Mouse (Mus musculus): ENCODE data around the gene B3galt6. TPM values are rescaled to one million over a fixed set of nuclear protein-coding genes. Genes with fewer than 3 reads are reported as not detected.

The B3galt6 gene
- polyA plus RNA-seq, 1 experiment from 2014 or later = 14.7 TPM

DNA sequence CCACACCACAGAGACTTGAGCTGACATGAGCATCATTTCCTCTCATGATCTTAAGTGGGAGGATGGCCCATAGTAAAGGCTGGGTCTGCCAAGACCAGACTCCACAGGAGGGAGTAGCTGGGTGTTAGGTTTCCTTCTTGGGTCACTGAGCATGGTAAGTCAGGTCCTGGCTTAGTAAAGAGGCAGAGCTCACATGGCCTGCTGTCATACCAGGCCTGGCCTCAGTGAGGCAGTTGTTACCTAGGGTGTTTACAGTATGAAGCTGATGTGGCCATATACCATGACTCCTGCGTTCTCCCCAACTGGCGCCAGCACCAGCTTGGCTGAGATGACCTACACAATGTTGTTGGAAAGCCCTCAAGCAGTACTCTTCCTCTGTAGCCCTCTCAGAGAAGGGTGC, 19.2 kb downstream of the B3galt6 start:
- Histone ChIP-seq H3K9me3 (ENCODE audit: control insufficient read depth, low read length) (no peaks in the 10 kb centered on the region), H3K4me2 (ENCODE audit: low read depth, low read length) (no peak overlapping the region), H3K4me1 (ENCODE audit: control insufficient read depth, insufficient read depth, low read length) (no peaks in the 10 kb centered on the region), H3K36me3 (ENCODE audit: control insufficient read depth, insufficient read depth, low read length) (no peaks in the 10 kb centered on the region), H3K4me3 (ENCODE audit: low read depth, low read length) (no peak overlapping the region), H3K9ac (ENCODE audit: low read depth, low read length) (no peak overlapping the region; the same call in 1 of the 2 replicates), H3K27me3 (replicated peaks; ENCODE audit: control insufficient read depth, insufficient read depth, low read length) (no peaks in the 10 kb centered on the region), H3K27ac (replicated peaks; ENCODE audit: low read depth, low read length) (no peak overlapping the region)
- WGBS = 82% methylated on average over 2 of the region's 2 CpGs
- no peak for ATAC-seq (ENCODE audit: low read depth)
- no peak for DNase-seq (ENCODE audit: low spot score)

DNA sequence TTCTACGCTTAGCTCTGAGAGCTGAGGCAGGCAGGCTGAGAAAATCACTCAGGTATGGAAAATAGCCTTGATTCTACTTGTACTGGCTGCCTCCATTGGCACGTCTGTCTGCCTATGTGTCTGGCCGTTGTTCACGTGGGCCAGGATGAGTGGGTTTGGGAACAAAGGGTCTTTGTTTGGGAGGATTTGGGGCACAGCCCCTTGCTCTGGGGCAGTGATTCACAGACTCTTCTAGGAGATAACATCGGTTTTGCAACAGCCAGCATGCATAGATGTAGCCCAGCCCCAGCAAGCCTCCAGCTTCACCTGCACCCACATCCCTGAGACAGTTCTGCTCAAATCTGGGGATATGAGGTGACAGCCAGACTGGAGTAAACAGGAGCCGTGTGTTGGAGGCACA, 19.8 kb downstream of the B3galt6 start:
- Histone ChIP-seq H3K27me3 (replicated peaks; ENCODE audit: control insufficient read depth, insufficient read depth, low read length) (no peaks in the 10 kb centered on the region), H3K27ac (replicated peaks; ENCODE audit: low read depth, low read length) (no peak overlapping the region), H3K4me3 (ENCODE audit: low read depth, low read length) (no peak overlapping the region), H3K9me3 (ENCODE audit: control insufficient read depth, low read length) (no peaks in the 10 kb centered on the region), H3K9ac (ENCODE audit: low read depth, low read length) (no peak overlapping the region), H3K4me2 (ENCODE audit: low read depth, low read length) (no peak overlapping the region), H3K36me3 (ENCODE audit: control insufficient read depth, insufficient read depth, low read length) (no peaks in the 10 kb centered on the region), H3K4me1 (ENCODE audit: control insufficient read depth, insufficient read depth, low read length) (no peaks in the 10 kb centered on the region)
- no peak for ATAC-seq (ENCODE audit: low read depth)
- DNase-seq (ENCODE audit: low spot score) = no peak
- 54% methylated on average over 6 of the region's 6 CpGs for WGBS

DNA sequence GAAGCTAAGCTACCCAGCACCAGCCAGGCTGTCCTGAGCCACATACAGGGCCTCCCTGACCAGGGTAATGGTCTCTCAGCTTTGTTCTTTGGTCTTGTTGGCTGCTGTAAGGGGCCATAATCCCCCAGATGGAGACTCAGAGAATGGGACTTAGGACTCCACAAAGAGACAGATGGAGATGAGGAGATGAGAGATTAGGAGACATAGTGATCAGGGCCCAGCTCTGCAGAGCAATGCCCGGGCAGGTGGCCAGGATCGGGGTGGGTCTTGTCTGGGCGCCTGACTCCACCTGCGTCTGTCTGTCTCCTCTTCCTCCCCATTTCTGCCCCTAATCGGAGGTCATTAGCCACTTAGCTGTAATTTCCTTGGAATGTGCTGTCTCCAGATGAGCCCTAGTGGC, 22.2 kb downstream of the B3galt6 start:
- DNase-seq (ENCODE audit: low spot score) (no peak), ATAC-seq (ENCODE audit: low read depth) (no peak)
- Histone ChIP-seq H3K4me1 (ENCODE audit: control insufficient read depth, insufficient read depth, low read length) (no peaks in the 10 kb centered on the region), H3K9me3 (ENCODE audit: control insufficient read depth, low read length) (no peaks in the 10 kb centered on the region), H3K4me3 (ENCODE audit: low read depth, low read length) (no peak overlapping the region), H3K27ac (replicated peaks; ENCODE audit: low read depth, low read length) (no peak overlapping the region), H3K27me3 (replicated peaks; ENCODE audit: control insufficient read depth, insufficient read depth, low read length) (no peaks in the 10 kb centered on the region), H3K4me2 (ENCODE audit: low read depth, low read length) (no peak overlapping the region), H3K36me3 (ENCODE audit: control insufficient read depth, insufficient read depth, low read length) (peaks cover 13% of the 10 kb centered on the region), H3K9ac (ENCODE audit: low read depth, low read length) (no peak overlapping the region)
- 70% methylated on average over 5 of the region's 5 CpGs for WGBS

DNA sequence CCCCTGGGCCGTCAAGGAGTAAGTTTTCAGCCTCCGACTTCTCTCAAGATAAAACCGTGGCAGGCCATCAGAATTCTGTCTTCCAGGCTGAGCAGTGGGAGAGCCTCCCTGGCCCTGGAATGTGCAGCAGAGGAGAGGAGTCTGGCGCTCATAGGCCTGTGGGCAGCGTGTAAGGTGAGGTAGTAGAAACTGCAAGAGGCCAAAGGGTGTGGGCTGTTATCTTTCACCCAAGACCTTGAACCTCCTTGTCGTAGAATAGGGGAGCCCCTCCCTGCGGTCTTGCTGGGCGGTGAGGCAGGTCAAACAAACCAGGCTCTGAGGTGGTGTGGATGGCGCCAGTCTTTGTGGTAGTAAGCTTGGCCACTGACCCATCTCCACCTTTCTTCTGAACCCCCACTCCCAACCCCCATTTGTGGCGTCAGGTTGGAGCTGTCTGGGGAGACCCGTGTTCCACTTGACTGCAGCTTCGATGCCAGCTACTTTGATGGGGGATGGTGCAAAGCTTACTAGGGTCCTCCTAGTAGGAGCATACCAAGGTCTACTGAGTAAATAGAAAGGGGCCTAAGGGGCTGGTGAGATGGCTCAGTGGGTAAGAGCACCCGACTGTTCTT, 23.3 kb downstream of the B3galt6 start:
- Histone ChIP-seq H3K4me3 (ENCODE audit: low read depth, low read length) (no peak overlapping the region), H3K27ac (replicated peaks; ENCODE audit: low read depth, low read length) (no peak overlapping the region), H3K36me3 (ENCODE audit: control insufficient read depth, insufficient read depth, low read length) (peaks cover 24% of the 10 kb centered on the region), H3K4me1 (ENCODE audit: control insufficient read depth, insufficient read depth, low read length) (no peaks in the 10 kb centered on the region), H3K9me3 (ENCODE audit: control insufficient read depth, low read length) (no peaks in the 10 kb centered on the region), H3K4me2 (ENCODE audit: low read depth, low read length) (no peak overlapping the region), H3K9ac (ENCODE audit: low read depth, low read length) (no peak overlapping the region), H3K27me3 (replicated peaks; ENCODE audit: control insufficient read depth, insufficient read depth, low read length) (no peaks in the 10 kb centered on the region)
- WGBS = 88% methylated on average over 13 of the region's 13 CpGs
- ATAC-seq (ENCODE audit: low read depth) (no peak), DNase-seq (ENCODE audit: low spot score) (no peak)

DNA sequence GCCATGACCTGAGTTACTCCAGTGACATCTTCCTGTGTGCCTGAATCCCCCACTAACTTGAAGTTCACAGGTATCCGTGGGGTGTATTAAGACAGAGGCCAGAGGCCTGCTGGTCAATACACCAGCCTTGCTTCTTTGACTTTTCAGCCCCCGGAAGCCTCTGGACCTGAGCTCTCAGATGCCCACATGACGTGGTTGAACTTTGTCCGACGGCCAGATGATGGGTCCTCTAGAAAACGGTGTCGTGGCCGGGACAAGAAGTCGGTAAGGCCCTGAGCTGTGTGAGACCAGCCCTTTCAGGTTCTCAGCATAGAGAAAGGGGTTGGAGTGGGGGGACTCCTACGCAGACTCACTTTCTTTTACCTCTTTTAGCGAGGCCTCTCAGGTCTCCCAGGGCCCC, 28.1 kb downstream of the B3galt6 start:
- 91% methylated on average over 11 of the region's 11 CpGs for WGBS
- H3K4me2 ChIP-seq (ENCODE audit: low read depth, low read length) = no peak overlapping the region
- H3K9ac ChIP-seq (ENCODE audit: low read depth, low read length) = no peak overlapping the region
- H3K36me3 ChIP-seq (ENCODE audit: control insufficient read depth, insufficient read depth, low read length) = peaks cover 29% of the 10 kb centered on the region
- no peaks in the 10 kb centered on the region for H3K9me3 ChIP-seq (ENCODE audit: control insufficient read depth, low read length)
- DNase-seq (ENCODE audit: low spot score) = no peak
- H3K27me3 ChIP-seq (replicated peaks; ENCODE audit: control insufficient read depth, insufficient read depth, low read length) = no peaks in the 10 kb centered on the region
- H3K4me3 ChIP-seq (ENCODE audit: low read depth, low read length) = no peak overlapping the region
- H3K4me1 ChIP-seq (ENCODE audit: control insufficient read depth, insufficient read depth, low read length) = peaks cover 11% of the 10 kb centered on the region
- no peak for ATAC-seq (ENCODE audit: low read depth)
- no peak overlapping the region for H3K27ac ChIP-seq (replicated peaks; ENCODE audit: low read depth, low read length)

DNA sequence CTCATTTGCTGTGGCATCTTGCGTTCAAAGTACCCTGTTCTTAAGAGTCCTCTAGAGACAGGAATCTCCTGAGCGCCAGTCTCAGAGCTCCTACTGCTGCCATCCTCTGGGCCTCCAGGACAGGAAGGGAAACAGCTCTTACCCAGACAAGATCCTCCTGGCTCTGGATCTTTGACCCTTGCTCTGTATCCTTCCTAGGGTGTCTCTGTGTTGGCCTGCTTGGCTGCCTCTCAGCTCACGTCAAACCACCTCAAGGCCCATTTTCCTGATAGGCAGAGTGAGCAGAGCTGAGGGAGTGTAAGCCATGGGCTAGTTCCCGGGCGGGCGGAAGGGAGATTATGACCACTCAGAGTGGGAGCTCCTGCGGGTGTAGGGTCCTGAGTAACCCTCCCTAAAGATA, 29.3 kb downstream of the B3galt6 start:
- ATAC-seq (ENCODE audit: low read depth) (no peak; the same call in 1 of the 2 replicates), DNase-seq (ENCODE audit: low spot score) (no peak)
- Histone ChIP-seq H3K27ac (replicated peaks; ENCODE audit: low read depth, low read length) (no peak overlapping the region), H3K4me2 (ENCODE audit: low read depth, low read length) (peak overlapping the region; percentile 93), H3K27me3 (replicated peaks; ENCODE audit: control insufficient read depth, insufficient read depth, low read length) (no peaks in the 10 kb centered on the region), H3K9me3 (ENCODE audit: control insufficient read depth, low read length) (no peaks in the 10 kb centered on the region), H3K9ac (ENCODE audit: low read depth, low read length) (peak overlapping the region; percentile 79), H3K4me3 (ENCODE audit: low read depth, low read length) (peak overlapping the region; percentile 64), H3K36me3 (ENCODE audit: control insufficient read depth, insufficient read depth, low read length) (peaks cover 40% of the 10 kb centered on the region), H3K4me1 (ENCODE audit: control insufficient read depth, insufficient read depth, low read length) (peaks cover 11% of the 10 kb centered on the region)
- WGBS = 49% methylated on average over 7 of the region's 7 CpGs

DNA sequence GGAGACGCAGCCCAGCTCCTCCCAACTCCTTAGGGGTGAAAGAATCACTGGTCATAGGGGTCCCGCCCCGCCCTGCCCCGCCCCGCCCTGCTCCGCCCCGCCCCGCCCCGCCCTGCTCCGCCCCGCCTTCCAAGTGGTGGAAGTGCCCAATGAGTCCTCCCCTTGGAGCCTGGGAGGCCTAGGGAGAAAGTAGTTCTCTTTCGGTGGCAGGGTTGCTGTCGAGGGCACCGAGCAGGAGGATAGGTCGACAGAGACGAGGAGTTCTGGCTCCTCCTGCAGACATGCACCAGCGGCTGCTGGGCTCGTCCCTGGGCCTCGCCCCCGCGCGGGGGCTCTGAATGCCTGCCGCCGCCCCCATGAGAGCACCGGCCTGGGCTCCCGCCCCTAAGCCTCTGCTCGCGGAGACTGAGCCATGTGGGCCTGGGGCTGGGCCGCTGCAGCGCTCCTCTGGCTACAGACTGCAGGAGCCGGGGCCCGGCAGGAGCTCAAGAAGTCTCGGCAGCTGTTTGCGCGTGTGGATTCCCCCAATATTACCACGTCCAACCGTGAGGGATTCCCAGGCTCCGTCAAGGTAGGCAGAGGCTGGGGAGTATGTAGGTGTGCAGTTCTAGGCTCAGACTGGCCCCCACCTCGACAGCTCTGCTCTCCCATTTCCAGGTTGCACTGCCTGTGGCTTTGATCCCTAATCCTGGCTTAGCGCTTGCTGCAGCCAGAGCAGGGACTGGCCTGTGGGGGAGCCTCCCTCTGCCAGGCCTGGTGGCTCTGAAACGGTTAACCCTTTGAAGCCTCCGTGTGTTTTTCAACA, 30.1 kb downstream of the B3galt6 start, which contains the start of gene C1qtnf12:
TSS of gene C1qtnf12 (plus strand) at position 152 of the 805 bp plus-strand sequence.
- Histone ChIP-seq H3K4me1 (ENCODE audit: control insufficient read depth, insufficient read depth, low read length) (peaks cover 11% of the 10 kb centered on the region), H3K4me2 (ENCODE audit: low read depth, low read length) (peak within 1 kb of the TSS; percentile 93), H3K9me3 (ENCODE audit: control insufficient read depth, low read length) (no peaks in the 10 kb centered on the region), H3K27ac (replicated peaks; ENCODE audit: low read depth, low read length) (peak within 1 kb of the TSS; percentile 68), H3K4me3 (ENCODE audit: low read depth, low read length) (peak within 1 kb of the TSS; percentile 64), H3K36me3 (ENCODE audit: control insufficient read depth, insufficient read depth, low read length) (peaks cover 48% of the 10 kb centered on the region), H3K27me3 (replicated peaks; ENCODE audit: control insufficient read depth, insufficient read depth, low read length) (no peaks in the 10 kb centered on the region), H3K9ac (ENCODE audit: low read depth, low read length) (peak within 1 kb of the TSS; percentile 79)
- WGBS = 0% methylated on average over 22 of the region's 42 CpGs
- peak; percentile 76 for DNase-seq (ENCODE audit: low spot score)
- ATAC-seq (ENCODE audit: low read depth) = peak; percentile 82

DNA sequence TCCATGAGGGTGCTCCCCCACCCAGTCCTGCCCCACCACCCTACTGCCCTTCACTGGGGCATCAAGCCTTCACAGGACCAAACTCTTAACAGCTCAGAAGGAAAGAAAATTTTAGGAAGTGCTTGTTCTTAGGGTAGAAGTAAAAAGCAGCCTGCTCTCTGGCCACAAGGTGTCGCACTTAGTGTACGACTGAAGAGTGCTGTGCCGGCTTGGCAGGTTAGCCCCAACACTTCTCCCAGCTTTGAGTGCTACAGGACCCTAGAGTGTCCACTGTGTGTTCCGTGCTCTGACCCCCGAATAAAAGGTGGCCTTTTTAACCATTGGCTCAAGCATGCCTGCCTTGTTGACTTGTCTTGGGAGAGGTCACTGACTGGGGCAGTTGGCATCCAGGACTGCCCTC, 33.2 kb downstream of the B3galt6 start:
- DNase-seq (ENCODE audit: low spot score) = peak; percentile 93
- H3K27me3 ChIP-seq (replicated peaks; ENCODE audit: control insufficient read depth, insufficient read depth, low read length) = no peaks in the 10 kb centered on the region
- peak; percentile 76 for ATAC-seq (ENCODE audit: low read depth)
- peaks cover 11% of the 10 kb centered on the region for H3K4me1 ChIP-seq (ENCODE audit: control insufficient read depth, insufficient read depth, low read length)
- H3K4me3 ChIP-seq (ENCODE audit: low read depth, low read length) = no peak overlapping the region
- peaks cover 55% of the 10 kb centered on the region for H3K36me3 ChIP-seq (ENCODE audit: control insufficient read depth, insufficient read depth, low read length)
- no peaks in the 10 kb centered on the region for H3K9me3 ChIP-seq (ENCODE audit: control insufficient read depth, low read length)
- H3K4me2 ChIP-seq (ENCODE audit: low read depth, low read length) = no peak overlapping the region
- 5% methylated on average over 5 of the region's 5 CpGs for WGBS
- no peak overlapping the region for H3K27ac ChIP-seq (replicated peaks; ENCODE audit: low read depth, low read length)
- H3K9ac ChIP-seq (ENCODE audit: low read depth, low read length) = no peak overlapping the region
